Mouse (Mus musculus) small intestine, adult 2 months (tissue): ENCODE measurements at regions not wholly inside any gene's neighbourhood (a gene's known extent, or its start where the extent isn't known, plus 50 kb on each side); places are given as distances from the start of the nearest gene placed in this dataset.

ENCODE experiments used
- CTCF ChIP-seq: fragments of 200-500 bp; IDR thresholded peaks from 2 replicates; pipeline ENCODE4 v1.5.1; 2012; ENCODE audit warnings: low read depth, mild to moderate bottlenecking, control low read depth, inconsistent platforms, low read length, moderate library complexity, mixed read lengths; ENCODE audit not compliant: insufficient replicate concordance, insufficient read length; ENCODE audit errors: extremely low read depth
- POLR2A ChIP-seq: fragments of 200-500 bp; IDR thresholded peaks from 2 replicates; pipeline ENCODE4 v1.6.1; 2012; ENCODE audit warnings: low read depth, mild to moderate bottlenecking, control low read depth, inconsistent platforms, low read length, moderate library complexity

DNA sequence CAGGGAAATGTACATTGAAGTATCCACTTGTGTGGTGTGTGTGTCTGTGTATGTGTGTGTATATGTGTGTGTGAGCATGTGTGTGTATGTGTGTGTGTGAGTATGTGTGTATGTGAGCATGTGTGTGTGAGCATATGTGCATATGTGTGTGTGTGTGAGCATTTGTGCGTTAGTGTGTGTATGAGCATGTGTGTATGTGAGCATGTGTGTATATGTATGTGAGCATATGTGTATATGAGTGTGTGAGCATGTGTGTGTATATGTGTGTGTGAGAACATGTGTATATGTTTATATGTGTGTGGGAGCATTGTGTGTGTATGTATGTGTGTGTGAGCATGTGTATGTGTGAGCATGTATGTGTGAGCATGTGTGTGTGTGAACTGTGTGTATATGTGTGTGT lies 123.5 kb downstream of the Nuak1 start:
- TF ChIP-seq CTCF: no peak
- no peak for TF ChIP-seq POLR2A
